Mouse (Mus musculus) midbrain, embryonic 15.5 days (tissue): Measurements from ENCODE around the gene L3hypdh. TPM values are rescaled to one million over a fixed set of nuclear protein-coding genes. Genes with fewer than 3 reads are reported as not detected.

ENCODE experiments used
- microRNA-seq: library from miRNA; unstranded; fragments of <30 nt; microRNA quantifications from one replicate; pipeline ENCODE4, GENCODE M21; 2016
- polyA plus RNA-seq: library from polyadenylated mRNA; unstranded; fragments of >200 nt; fragmentation: Nextera tagmentation; extraction: Ambion mirVana; gene quantifications from 2 replicates; pipeline ENCODE4 v1.2.1, GENCODE M21; 2015

L3hypdh gene
- polyA plus RNA-seq, 1 experiment from 2014 or later: 11.8 TPM

Small RNA genes within 50 kb of the gene (microRNA-seq; reads per million reads assigned to microRNA genes)
- not detected for gene Gm24466

Other genes with a start within 250 kb of the L3hypdh start
- gene Gpr135, start 14.3 kb downstream of the L3hypdh start, polyA plus RNA-seq: 7.6 and 7.8 TPM in 2 replicates
- gene Jkamp, start 150 bp upstream of the L3hypdh start, polyA plus RNA-seq: 129 and 135 TPM in 2 replicates
- gene Ccdc175, start 99.6 kb upstream of the L3hypdh start, polyA plus RNA-seq: not detected in 2 replicates